Mouse (Mus musculus): ENCODE data around the gene Olfr1393.

Gene Olfr1393

DNA sequence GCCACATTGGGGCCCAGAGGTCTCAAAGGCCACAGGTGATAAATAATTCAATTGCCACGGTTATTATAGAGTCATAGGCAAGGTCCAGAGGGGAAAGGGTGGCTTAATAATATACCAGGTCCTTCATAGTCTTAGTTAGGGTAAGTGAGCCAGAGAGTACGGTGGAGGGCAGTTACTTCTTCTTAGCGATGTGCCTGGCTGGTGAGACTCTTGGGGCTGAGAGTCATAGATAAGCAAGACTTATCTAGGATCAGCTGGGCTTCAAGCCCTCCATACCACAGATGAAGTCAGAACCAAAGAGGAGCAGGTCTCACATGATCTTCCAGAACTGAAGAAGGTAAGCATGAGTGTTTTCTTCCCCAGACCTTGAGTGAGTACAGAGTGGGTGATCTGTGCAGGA is at the start of gene Olfr1393:
Gene Olfr1393 (plus strand): TSS at position 83 of the 400 bp plus-strand sequence.
- DNase-seq (ENCODE audit: low read depth): no peak

DNA sequence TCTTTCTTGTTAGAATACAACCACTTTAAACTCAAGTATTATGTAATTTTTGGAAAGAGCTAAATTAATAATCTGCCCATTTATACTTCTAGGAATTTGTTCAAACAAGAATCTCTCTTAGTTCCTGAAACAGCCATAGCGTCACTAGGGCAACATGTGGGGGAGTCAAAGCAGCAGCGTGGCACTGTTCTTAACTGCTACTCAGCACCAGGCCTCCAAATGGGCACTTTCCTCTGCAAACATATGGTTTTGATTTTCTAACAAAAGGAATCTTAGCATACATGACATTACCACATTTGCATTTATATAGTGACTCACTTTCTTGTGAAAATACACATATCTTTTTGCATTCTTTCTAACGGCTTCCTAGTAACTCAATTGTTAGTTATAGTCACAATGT is 45.3 kb upstream of the Olfr1393 start:
- DNase-seq (ENCODE audit: low read depth): no peak

DNA sequence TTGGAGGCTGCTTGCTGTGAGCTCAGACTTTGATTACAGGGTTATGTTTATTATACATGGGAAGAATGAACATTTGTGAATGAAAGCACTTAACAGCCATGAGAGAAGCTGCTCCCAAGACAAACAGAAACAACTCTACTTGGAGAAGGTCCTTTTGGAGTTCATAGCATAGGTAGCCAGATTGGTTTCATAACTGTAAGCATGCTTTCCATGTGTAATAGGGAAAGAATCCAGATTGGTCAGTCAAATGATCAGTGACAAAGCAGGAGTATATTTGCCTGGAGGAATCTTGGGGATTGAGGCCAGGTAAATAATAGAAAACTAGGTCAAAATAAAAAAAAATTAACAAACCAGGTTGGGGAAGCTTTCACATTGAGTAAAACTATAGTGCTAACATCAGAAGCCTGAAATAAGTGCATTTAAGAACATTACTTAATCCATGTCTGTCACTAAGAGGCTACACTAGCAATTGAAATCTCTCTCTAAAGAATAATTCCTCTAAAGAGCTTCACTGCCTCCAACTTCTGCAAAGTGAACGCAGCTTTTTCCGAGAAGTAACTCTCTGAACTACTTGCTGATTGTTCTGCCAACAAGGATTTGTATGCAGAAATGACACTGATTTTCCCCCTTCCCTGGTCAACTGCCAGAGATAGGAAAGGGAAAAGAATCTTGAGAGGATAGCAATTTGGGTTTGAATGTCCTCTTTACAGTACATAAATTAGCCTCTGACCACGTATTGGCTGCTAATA is 42.5 kb upstream of the Olfr1393 start:
- no peak for DNase-seq (ENCODE audit: low read depth)

DNA sequence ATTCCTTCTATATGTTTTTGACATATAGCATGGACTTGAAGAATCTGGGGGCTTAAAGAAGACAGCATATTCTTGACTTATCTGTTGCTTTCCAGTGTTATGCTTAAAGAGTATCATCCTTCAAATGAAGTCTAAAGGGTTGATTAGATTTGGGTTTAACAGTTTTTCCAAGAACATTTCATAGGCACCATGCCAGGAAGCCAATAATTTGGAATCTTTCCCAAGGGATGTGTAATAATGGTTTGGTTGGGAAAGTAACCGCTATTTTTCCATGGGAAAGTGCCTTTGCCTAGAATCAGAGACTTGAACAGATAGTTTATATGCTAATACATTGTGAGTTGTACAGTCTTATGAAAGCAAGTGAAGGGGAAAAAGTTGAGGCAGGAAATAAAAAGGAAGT is 41.2 kb upstream of the Olfr1393 start:
- no peak for DNase-seq (ENCODE audit: low read depth)

DNA sequence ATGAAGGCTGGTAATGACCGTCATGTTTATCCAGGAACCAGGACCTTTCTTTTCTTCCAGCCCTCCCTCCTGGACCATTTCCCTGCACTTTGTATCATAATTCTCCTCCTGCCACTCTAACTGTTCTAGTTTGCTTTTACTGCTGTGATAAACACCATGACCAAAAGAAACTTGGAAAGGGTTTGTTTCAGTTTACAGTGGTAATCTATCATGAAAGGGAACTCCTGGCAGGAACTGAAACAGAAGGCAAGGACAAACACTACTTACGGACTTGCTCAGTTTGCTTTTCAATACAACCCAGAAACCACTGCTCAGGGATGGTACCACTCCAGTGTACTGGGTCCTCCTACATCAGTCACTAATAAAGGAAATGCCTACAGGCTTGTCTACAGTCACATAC is 40.6 kb upstream of the Olfr1393 start:
- no peak for DNase-seq (ENCODE audit: low read depth)

DNA sequence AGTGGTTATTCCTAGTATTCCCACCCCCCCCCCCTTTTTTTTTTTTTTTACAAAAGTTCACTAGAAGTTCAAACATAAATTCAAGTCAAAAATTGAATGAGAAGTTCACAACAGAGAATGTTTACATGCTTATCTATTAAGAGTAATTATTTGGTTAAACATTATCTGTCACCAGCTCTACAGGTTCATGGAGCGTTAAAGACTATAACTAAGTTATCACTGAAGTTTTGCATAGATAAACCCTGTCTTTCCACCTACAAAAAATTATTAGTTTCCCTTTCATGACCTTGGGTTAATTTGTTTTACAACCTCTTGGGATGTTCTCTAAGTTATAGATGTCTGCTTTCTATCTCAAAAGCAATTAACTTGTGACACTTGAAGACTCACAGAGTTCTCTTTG is 37.8 kb upstream of the Olfr1393 start:
- DNase-seq (ENCODE audit: low read depth): no peak

DNA sequence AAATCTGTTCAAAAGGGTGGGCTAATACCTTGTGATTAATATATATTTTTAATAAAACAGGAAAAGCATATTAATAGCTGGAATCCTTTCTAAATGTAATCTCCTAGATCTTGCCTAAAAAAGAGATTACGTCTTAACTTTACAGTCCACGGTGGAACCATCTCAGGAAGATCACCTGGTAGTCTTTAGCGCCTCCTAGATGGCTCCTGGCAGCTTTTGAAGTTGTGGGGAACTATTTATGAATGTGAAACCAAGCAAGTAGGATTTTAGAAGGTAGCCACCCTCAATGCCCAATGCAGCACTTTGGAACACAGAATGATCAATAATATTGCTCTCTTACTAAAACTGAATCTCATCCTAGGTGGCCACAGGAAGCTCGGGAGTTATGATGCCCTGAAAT is 37.2 kb upstream of the Olfr1393 start:
- no peak for DNase-seq (ENCODE audit: low read depth)

DNA sequence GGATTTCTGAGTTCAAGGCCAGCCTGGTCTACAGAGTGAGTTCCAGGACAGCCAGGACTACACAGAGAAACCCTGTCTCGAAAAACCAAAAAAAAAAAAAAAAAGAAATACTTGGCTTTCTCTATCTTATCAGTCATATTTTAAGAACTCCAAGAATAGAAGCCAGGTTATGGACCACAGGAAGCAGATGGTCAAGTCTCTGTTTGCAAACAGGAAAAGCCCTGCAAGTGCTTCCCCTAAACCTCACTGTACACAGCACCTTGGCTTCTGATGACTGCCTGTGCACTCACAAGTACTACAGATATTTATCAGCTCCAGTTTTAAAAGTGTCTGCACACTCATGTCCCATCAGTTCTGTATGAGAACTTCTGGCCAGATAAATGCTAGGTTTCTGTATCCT is 36.6 kb upstream of the Olfr1393 start:
- DNase-seq (ENCODE audit: low read depth): no peak

DNA sequence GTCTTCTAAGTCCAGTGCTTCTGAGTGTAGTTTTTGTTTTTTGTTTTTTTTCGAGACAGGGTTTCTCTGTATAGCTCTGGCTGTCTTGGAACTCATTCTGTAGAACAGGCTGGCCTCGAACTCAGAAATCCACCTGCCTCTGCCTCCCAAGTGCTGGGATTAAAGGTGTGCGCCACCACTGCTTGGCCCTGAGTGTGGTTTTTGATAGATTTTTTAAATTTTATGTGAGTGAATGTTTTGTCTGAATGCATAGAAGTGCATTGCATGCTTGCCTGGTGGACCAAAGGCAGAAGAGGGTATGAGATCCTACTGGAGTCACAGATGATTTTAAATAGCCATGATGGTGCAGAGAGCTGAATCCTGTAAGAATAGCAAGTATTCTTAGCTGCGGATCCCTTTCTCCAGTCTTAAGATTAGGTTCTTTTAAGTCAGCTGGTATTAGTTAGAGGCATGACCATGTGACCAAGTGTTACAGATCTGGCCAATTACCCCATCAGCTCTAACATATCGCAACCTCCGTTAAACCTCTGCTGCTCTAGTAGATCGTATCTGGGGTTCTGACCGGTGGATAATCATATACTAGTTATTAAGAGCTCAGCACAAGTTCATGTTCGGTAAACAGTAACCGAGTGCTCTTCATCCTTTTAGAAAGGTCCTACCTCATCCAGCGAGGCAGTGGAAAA is 35.0 kb upstream of the Olfr1393 start:
- no peak for DNase-seq (ENCODE audit: low read depth)

DNA sequence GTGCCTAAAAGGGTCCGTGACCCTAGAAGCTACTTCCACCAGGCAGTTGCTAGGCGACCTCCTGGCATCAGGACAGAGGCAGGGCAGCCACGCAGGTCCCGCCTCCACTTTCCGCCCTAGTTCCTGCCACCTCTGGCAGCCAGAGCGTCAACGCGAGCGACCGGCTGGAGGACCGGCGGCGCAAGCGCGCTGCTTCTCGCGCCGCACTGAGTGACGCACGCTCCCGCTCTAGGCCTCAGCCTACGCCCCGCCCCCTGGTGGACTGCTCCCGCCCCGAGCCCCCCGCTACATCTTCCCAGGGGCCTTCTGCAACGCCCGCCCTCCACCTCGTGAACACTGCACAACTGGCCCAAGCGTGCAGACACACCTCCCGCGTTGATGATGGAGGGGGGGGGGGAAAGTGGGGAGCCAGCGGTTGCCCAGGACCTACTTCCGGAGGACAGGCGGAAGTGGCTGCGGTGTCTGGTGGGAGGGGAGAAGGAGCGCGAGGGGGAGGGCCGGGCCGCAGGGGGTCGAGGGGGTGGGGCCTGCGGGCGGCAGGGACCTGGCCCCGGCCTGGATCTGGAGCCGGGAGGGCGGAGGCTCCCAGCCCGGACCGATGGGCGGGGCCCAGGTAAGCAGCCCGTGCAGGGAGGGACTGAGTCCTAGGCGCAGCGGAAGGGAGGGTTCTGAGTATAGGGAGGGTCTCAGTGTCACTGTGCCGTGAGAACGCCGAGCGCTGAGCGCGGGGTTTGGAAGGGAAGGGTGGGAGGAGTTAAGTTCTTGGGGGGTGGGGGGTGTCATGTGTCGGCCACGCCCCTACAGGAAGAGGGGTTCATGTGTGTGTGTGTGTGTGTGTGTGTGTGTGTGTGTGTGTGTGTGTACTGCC is 34.1 kb upstream of the Olfr1393 start, which contains the start of gene Mgat1:
Gene Mgat1 (plus strand): TSS at position 465 of the 868 bp plus-strand sequence.
- peak; percentile 96 for DNase-seq (ENCODE audit: low read depth)

DNA sequence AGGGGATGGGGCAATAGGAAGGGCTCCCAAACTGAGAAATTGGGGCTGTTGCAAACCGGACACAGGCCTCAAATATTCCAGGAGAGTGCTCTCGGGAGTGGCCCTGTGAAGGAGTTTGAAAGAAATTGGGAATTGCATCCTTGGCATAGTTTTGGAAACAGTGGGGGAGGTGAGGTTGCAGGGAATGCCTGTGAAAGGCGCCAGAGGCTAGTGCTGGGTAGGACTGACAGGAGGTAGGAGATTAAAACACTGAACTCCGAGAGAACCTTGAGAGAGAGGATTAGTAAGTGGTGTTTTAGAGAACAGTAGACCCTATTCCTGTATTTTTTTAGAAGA is 33.5 kb upstream of the Olfr1393 start:
- no peak for DNase-seq (ENCODE audit: low read depth)

DNA sequence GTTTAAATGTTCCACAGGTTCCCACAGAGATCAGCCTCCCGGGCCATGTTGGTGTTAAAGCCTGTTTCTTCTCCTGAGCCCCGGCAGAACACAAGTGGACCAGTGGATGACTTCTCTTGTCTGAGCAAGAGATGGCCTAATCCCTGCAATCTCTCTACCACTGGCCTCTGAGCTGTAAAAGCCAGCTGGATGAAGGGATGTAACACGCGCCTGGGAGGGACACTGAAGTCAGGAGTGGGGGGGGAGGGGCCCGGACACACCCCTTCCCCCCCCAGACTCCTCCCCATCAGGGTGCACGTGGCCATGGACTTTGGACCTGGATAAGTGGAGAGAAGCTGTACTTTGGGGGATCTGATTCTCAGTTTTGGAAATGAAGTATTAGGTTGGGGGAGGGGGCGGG is 32.9 kb upstream of the Olfr1393 start:
- no peak for DNase-seq (ENCODE audit: low read depth)

DNA sequence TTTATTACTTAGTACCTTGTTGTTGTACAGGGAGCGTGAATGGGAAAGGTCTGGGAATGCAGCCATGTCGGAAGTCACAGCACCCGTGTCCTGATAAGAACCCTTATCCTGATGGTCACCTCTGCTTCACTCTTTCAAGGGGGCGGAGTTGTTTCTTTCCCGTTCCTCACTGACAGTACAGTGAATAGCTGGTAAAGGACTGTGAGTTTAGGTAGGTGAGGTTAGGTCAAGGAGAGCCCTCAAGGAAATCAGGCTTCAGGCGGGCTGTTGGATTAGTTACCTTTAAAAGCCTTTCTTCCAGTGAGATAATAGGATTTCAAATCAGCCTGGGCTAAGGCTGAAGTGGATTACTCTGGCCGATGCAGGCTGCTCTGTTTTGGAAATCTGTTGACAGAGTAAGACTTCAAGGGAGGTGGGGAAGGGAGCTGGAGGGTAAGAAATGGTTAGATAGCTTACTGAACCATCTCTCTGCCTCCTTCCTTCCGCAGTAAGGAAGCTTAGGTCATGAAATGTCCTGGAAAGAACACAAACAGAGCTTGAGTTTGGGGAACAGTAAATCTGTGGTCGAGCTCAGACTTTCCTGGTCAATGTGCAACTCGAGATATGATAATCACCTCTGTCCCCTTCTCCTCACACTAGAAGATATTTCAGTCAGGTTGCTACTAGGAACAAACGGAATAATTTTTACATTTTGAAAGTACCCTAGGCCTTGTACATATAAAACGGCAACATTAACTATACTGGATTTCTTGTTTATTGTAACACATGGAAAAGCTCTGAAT is 32.3 kb upstream of the Olfr1393 start:
- DNase-seq (ENCODE audit: low read depth): peak; percentile 18

DNA sequence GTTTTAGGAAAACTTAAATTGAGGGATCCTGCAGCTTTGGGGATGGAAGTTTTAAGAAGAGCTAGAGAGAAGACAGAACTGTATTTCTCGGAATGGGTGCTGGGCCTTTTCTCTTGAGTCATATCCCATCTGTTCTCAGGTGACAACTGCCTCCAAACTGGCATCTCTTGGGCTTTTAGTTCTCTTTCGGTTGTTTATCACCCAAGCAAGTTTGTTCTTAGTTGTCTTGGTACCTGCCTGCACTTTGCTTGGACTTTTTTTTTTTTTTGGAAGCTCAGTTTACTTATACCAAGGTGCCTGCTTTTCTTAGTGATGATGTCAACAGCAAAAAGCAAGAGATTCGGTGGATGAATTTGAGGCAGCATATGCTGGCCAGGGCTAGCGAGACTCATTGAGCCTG is 31.6 kb upstream of the Olfr1393 start:
- no peak for DNase-seq (ENCODE audit: low read depth)

DNA sequence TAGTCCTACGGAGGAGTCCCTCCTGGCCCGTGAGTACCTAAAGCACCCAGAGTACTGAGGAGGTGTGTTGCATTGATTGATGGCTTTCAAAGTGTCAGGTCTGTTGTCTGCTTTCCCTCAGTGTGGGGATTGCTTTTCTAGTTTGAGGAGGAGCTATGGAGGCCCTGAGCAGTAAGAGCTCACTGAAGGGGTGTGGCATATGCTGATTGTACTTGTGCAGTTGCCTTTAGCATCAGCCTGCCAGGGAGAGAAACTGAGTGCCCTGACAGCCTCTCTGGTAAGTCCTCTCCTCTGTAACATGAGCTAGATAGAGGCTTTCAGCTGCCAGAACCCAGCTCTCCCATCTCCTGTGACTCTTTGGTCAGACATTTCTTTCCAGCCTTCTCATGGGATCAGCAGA is 30.8 kb upstream of the Olfr1393 start:
- peak; percentile 58 for DNase-seq (ENCODE audit: low read depth)

DNA sequence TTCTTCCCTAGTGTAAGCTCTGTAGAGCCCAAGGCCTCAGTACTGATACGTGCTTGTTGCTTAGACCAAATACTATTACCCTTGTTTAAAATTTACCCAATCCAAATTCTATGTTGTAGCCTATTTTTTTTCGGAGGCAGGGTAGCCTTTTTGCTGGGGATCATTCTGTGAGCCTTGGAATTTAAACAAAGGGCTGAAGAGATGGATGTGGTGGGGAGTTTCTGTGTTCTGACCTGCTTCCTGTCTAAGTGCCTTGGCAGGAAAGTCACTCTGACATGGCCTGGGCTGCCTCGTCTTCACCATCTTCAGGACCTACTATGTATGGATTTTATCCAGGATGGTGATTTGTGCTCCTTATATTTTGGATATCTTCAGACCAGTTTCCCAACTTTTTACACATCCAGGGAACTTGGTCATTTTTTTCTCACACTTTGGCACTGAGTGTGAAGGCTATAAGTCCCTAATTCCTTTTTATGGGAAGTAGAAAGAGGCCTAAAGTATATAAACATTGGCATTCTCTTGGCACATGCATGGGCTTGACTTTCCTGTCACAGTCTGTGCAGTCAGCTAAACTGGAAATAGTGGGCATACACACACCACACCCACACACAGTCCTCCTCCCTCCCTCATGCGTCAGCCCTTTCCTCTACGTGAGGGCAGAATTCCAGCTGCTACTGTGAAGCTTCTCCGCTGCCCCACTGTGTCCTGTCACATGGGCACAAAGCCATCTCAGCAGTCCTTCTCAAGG is 29.7 kb upstream of the Olfr1393 start:
- peak; percentile 58 for DNase-seq (ENCODE audit: low read depth)

DNA sequence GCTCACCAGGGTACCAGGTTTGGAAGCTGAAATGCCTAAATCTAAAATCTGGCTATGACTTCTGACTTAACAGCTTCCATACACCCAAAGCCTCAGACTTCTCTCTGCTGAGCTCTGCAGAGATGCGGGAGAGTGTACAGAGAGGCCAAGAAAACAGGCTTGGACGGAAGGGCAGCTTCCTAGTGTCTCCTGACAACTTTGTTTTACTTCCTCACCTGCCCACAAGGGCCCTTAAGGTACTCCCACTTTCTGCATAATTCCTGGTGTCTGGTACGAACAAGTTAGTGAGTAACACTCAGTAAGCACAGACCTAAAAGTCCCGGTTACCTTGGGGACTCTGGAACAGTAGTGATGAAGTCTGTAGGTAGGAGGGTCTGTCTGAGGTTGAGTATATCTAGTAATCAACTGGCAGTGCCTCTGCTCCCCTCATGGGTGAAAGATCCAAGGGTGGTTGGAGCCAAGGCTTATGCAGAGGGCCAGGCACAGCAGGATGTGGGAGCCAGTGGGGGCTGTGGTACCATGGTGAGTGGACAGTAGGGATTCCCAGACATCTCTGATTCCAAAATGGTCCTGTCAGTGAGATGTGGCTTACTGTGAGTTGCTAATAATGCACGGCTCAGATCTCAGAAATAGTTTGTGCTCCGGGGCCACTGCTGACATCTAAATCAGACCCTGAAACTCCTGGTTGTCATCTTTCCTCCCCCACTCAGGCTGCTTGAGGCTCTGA is 29.0 kb upstream of the Olfr1393 start:
- peak; percentile 46 for DNase-seq (ENCODE audit: low read depth)

DNA sequence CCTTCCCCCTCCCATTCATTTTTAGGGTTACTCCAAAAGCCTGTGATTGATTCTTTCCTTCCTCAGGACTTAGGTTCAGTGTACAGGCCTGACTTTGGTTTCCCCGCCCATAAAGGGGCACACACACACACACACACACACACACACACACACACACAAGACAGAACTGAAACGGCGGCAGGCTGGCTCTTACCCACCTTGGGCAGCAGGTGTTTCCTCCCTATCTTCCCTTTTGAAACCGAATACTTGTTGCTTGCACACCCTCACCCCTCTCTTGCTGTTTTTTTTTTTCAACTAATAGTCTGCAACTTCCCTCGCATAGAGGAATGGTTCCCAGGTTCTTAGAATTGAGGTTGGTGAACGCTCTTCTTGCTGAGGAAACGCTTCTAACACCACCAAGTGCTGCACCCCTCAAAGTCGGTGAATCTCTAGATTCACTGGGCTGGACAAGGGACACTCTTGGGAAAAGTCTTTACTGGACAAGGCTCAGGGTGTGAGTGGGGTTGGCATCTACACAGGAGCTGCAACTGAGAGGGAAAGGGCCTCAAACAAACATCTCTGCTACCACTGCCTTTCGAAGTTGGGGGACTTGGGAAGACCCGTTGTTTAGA is 28.2 kb upstream of the Olfr1393 start:
- DNase-seq (ENCODE audit: low read depth): peak; percentile 82

DNA sequence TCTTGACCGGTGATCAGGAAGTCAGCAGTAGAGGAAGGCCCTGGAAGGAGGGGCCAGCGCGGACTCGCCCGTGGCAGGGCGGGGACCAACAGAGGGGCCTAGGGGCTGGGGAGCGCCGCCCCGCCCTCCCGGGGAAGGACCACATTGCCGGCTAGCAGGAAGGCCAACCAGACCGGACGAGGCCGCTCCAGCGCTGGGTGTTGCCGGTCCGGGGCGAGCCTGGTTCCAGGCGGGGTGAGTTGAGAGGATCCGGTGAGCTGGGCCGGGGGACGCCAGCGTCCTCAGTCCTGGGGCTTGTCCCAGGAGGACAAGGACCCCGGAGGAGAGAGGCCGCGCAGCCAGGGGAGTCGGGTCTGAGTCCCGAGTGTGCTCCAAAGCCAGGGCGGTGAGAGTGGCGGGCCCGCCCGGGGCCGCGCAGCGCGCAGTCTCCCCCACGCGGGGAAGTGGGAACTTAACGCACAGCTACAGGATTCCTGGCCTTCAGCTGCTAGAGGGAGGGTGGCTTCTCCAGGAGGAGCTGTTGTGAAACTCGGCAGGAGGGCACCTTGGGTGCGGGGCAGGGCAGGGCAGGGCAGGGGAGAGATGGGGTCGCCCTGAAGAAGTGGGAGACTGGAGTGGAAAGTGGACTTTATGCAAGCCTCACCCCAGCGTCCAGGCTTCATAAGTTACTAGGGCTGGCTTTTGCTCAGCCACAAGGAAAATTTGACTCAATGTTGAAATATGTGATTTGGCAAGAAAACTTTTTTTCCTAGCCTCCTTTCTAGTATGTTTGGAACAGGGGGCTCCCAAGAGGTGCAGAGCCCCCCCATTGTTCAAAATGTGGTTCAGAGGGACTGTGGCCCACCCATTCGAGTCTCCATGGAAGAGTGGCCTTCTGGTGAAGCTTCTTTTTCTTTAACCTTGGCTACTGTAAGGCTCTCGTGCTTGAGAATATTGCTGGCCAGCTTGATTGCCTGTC is 27.4 kb upstream of the Olfr1393 start:
- DNase-seq (ENCODE audit: low read depth): peak; percentile 65
